Mouse (Mus musculus): ENCODE data around the gene Uggt1. TPM values are rescaled to one million over a fixed set of nuclear protein-coding genes. Genes with fewer than 3 reads are reported as not detected.

Uggt1 gene
- total RNA-seq, 2 experiments from 2014 or later, result 26.8 to 29.5 TPM

GRCm38 (mm10) chr1:36129881-36130280 is 114.6 kb downstream of the Uggt1 start:
- intact Hi-C loops (cut with DNase I), result loop anchor here (5.0 to 10.0 kb wide), 2 partner anchors 48 to 405 kb away; no protein-coding TSS in a partner anchor
- no peak for DNase-seq (ENCODE audit: low spot score)

GRCm38 (mm10) chr1:36129126-36129525 is 115.4 kb downstream of the Uggt1 start:
- DNase-seq (ENCODE audit: low spot score), result no peak
- intact Hi-C loops (cut with DNase I), result loop anchor here (5.0 kb wide), 1 partner anchor 47 kb away; no protein-coding TSS in a partner anchor

DNA sequence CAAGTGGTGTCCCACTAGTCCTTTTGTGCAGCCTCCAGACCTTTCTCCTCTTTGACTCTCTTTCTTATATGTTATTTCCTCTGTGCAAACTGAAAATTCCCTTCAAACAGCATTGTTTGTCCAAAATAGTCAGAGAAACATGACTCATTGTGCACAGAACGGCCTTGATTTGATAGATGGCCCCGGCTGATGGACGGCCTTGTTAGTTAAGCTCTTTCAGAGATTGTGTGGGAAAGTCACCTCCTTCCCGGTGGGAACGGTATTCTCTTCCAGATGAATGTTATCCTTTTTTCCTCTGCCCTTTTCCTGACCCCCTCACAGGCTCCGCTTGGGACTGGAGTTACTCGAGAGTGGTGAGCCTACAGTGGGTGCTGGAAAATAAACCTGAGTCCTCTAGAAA is 119.4 kb downstream of the Uggt1 start:
- intact Hi-C loops (cut with DNase I), result loop anchor here (5.0 kb wide), 1 partner anchor 43 kb away; no protein-coding TSS in a partner anchor
- DNase-seq (ENCODE audit: low spot score), result no peak

- intact Hi-C loops (cut with DNase I), result no loop called here
- DNase-seq (ENCODE audit: low spot score), result no peak
Measured at GRCm38 (mm10) chr1:36121172-36121571, 123.3 kb downstream of the Uggt1 start.

GRCm38 (mm10) chr1:36119426-36119825 is 125.1 kb downstream of the Uggt1 start:
- intact Hi-C loops (cut with DNase I), result no loop called here
- DNase-seq (ENCODE audit: low spot score), result no peak

- DNase-seq (ENCODE audit: low spot score), result no peak
- intact Hi-C loops (cut with DNase I), result no loop called here
Measured at GRCm38 (mm10) chr1:36118958-36119357, 125.6 kb downstream of the Uggt1 start.

GRCm38 (mm10) chr1:36118061-36118685 is 126.3 kb downstream of the Uggt1 start:
- no peak for DNase-seq (ENCODE audit: low spot score)
- intact Hi-C loops (cut with DNase I), result no loop called here

- intact Hi-C loops (cut with DNase I), result no loop called here
- no peak for DNase-seq (ENCODE audit: low spot score)
Measured at GRCm38 (mm10) chr1:36116488-36116887, 128.0 kb downstream of the Uggt1 start.

DNA sequence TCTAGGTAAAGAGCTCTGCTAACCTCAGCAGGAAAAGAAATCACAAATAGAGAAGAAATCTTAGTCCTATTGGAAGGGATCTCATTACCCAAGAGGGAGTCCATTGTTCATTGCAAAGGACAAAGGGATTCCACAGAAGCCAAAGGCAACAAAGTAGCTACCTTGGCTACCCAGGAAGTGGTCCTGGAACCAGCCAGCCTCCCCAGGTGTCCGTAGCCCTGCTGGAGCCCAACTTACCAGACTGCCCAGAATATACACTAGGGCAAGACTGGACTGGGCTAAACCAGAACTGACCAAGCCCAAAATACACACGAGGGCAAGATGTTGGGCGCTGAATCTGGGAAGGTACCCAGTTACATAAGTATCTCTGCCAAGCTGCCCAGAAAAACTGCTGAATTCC is 129.7 kb downstream of the Uggt1 start:
- intact Hi-C loops (cut with DNase I), result no loop called here
- no peak for DNase-seq (ENCODE audit: low spot score)

DNA sequence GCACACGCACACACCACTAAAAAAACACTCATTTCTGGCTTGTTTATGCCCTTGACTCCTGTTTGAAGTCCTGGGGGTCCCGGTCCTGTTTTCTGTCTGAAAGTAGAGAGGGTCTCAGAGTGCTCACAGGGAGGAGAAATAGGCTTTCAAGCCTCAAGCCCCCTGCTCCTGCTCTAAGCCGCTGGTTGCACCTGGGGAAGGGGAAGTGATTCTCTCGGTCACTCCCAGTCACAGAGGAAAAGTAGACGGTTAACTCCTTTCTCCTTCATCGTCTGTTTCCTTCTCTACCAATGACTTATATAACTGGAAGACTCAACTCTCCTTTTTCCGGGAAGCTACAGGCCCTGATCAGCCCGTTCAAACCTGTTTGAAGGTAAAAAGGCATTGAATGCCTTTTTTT is 130.8 kb downstream of the Uggt1 start:
- intact Hi-C loops (cut with DNase I), result no loop called here
- DNase-seq (ENCODE audit: low spot score), result no peak

DNA sequence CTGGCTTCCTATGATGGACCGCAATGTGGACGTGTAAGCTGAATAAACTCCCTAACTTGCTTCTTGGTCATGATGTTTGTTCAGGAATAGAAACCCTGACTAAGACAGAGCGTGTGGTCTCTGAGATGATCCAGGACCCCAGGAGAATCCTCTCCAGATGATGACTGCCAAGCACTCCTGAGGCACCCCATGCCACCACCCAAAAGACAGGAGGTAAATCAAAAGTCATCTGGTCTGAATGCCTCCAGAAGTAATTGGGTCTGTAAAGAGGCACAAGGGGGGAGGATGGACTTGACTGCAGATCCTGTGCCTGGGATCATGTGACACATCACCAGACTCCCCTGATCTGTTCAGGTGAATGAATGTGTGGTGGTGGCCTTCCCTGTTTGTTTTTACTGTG is 131.9 kb downstream of the Uggt1 start:
- intact Hi-C loops (cut with DNase I), result no loop called here
- no peak for DNase-seq (ENCODE audit: low spot score)

DNA sequence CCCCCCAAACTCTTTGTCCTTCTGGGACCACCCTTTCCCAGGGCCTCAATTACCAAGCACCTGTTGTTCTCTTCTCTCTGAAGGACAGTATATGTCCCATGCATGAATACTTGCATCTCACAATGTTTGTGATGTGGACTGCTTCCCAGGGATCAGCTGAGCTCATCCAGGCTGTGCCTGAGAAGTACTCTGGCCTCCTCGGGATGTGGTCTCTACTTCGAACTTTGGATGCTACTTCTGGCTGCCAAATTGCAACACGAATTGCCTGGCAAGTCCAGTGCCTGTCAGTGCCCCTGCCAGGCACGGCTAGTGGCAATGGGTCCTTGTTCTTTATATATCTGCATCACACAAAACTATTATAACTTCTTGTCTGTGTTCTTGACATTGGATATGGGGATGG is 134.5 kb downstream of the Uggt1 start:
- intact Hi-C loops (cut with DNase I), result no loop called here
- DNase-seq (ENCODE audit: low spot score), result no peak

GRCm38 (mm10) chr1:36105917-36106706 is 138.4 kb downstream of the Uggt1 start:
- intact Hi-C loops (cut with DNase I), result no loop called here
- no peak for DNase-seq (ENCODE audit: low spot score)

GRCm38 (mm10) chr1:36100371-36100770 is 144.1 kb downstream of the Uggt1 start:
- no peak for DNase-seq (ENCODE audit: low spot score)
- intact Hi-C loops (cut with DNase I), result no loop called here

GRCm38 (mm10) chr1:36098432-36098831 is 146.1 kb downstream of the Uggt1 start:
- DNase-seq (ENCODE audit: low spot score), result no peak
- intact Hi-C loops (cut with DNase I), result no loop called here

DNA sequence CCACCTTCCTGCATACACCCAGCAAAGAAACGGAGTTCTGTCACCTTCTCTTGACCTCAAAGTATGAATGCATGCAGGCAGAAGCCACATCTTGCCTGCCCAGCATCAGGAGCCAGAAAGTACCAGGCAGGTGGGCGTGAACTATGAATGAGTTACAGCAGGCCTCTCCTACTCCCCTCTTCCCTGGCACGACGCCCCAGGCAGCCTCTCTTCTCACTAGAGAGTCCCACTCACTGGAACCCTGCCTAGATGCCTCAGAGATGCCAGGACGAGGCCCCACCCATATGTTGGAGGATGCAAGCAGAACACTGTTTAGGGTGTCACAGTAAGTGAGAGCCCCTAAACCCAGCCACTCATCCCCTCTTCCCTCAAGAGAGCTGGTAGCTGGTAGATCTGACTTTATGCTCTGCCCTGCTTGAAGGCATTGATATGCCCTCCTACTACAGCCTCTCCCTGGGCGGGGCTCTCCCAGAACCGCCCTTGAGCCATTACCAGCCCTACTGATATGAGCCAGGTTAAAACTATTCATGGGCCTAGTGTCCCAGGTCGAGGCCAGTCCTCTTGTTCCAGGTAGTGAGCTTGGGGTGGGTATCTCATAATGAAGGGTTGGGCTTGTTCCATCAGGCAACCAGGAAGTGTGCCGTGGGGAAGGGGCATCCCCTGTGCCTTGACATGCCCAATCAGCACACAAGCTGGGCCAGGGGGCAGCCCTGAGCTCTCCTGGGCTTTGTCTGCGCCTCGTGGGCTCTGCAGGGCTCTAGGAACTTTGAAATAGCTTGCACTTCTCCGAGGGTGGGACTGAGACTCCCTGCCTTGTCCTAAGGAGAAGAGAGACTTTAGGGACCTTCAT is 148.9 kb downstream of the Uggt1 start:
- intact Hi-C loops (cut with DNase I), result no loop called here
- no peak for DNase-seq (ENCODE audit: low spot score)

GRCm38 (mm10) chr1:36093741-36094140 is 150.8 kb downstream of the Uggt1 start:
- DNase-seq (ENCODE audit: low spot score), result no peak
- intact Hi-C loops (cut with DNase I), result no loop called here

DNA sequence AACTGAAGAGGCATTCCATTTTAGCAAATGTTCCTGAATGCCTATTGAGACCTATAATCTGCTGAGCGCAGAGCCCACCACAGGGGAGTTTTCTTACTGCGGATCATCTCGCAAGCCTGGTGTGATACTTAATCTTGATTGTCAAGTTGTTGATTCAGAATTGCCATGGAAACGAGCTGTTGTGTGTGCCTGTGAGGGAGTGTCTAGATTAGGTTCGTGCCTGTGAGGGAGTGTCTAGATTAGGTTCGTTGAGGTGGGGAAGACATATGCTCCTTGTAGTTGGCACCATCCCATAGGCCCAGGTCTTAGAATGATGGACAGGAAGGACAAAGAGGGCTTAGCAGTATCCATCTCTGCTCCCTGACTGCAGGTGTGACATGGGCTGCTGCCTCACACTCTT is 153.3 kb downstream of the Uggt1 start:
- intact Hi-C loops (cut with DNase I), result no loop called here
- DNase-seq (ENCODE audit: low spot score), result no peak

GRCm38 (mm10) chr1:36090722-36091110 is 153.8 kb downstream of the Uggt1 start:
- DNase-seq (ENCODE audit: low spot score), result no peak
- intact Hi-C loops (cut with DNase I), result no loop called here

Measured in heart, postnatal 25 days (tissue).